Comparison of ENCODE assay signal across 9 mouse cellular contexts in genomic region chr1:38601802-38602508, GRCm38 (mm10).
DNase-seq lines count a peak whose midpoint lies in the region; ATAC-seq and TF ChIP-seq lines count a peak whose summit lies in the region.
"Had no signal": no experiment of that assay in that cellular context is flagged by ENCODE, and none has a peak within 500 bp of the region (broad histone marks: within the 10 kb centered on the region; RNA-seq: fewer than 3 reads in every experiment).

No protein-coding gene starts in this region.

- no peak for TF ChIP-seq CTCF in liver, adult 2 months (IDR thresholded peaks at IDR 0.05; ENCODE audit: low read depth, low read length)
- no peak for TF ChIP-seq CTCF in thymus, adult 2 months (IDR thresholded peaks at IDR 0.05; ENCODE audit: borderline replicate concordance, control insufficient read depth, extremely low read depth, insufficient read depth, low read length, poor library complexity)

- H3K9me3 ChIP-seq in liver, embryonic 12.5 days (replicated peaks) = no peaks in the 10 kb centered on the region

- H3K9ac ChIP-seq in liver, adult 2 months (ENCODE audit: low read depth, low read length) = no peak overlapping the region
- H3K9ac ChIP-seq in liver, embryonic 12.5 days = no peak overlapping the region

- intact Hi-C loops in heart, postnatal 10 days (cut with DNase I) = no loop called here

- DNase-seq in liver, adult 2 months (ENCODE audit: extremely low read depth, low read depth, low spot score) = peak; percentile 1
- peak; percentile 22 to 24 for DNase-seq in heart, postnatal 10 days
- peak; percentile 25 for DNase-seq in thymus, adult 2 months
- DNase-seq in layer of hippocampus, postnatal 14 days (ENCODE audit: low spot score in 2 of 2) = no peak
- DNase-seq: cerebellum, adult 11-12 months had no signal

- no peak for TF ChIP-seq POLR2A in liver, adult 2 months (IDR thresholded peaks at IDR 0.05; ENCODE audit: extremely low read depth, insufficient read depth, low read length)
- TF ChIP-seq POLR2A in thymus, adult 2 months (IDR thresholded peaks at IDR 0.05; ENCODE audit: control insufficient read depth, extremely low read depth, insufficient read depth, low read length, poor library complexity) = no peak

- H3K4me1 ChIP-seq in liver, adult 2 months (ENCODE audit: control insufficient read depth, insufficient read depth, low read length) = no peaks in the 10 kb centered on the region
- H3K4me1 ChIP-seq in liver, embryonic 12.5 days = no peaks in the 10 kb centered on the region
- peaks cover 16% of the 10 kb centered on the region for H3K4me1 ChIP-seq in thymus, adult 2 months (replicated peaks; ENCODE audit: control insufficient read depth, insufficient read depth, low read length)

- H3K27ac ChIP-seq in liver, adult 2 months (replicated peaks; ENCODE audit: insufficient read depth, low read depth, low read length) = no peak overlapping the region
- H3K27ac ChIP-seq in liver, embryonic 12.5 days = no peak overlapping the region
- H3K27ac ChIP-seq in thymus, adult 2 months (ENCODE audit: control insufficient read depth, insufficient read depth, low read length) = peak overlapping the region; percentile 53; the same call in 1 of the 2 replicates

- ATAC-seq in liver, embryonic 12.5 days = no peak
- ATAC-seq in common myeloid progenitor, adult 5-6 weeks (replicated peaks; ENCODE audit: low read depth, poor library complexity, severe bottlenecking) = peak; percentile 88
- ATAC-seq in erythroblast, adult 5-6 weeks (replicated peaks; ENCODE audit: low FRiP score, poor library complexity, severe bottlenecking) = no peak
- ATAC-seq: hindbrain, embryonic 16.5 days had no signal

- H3K4me2 ChIP-seq in liver, embryonic 12.5 days = no peak overlapping the region

- H3K27me3 ChIP-seq in liver, adult 2 months (ENCODE audit: control insufficient read depth, insufficient read depth, low read length) = no peaks in the 10 kb centered on the region
- H3K27me3 ChIP-seq in liver, embryonic 12.5 days (replicated peaks) = no peaks in the 10 kb centered on the region; the same call in 1 of the 2 replicates
- H3K27me3 ChIP-seq in thymus, adult 2 months (ENCODE audit: control insufficient read depth, insufficient read depth, low read length) = no peaks in the 10 kb centered on the region

- H3K79me2 ChIP-seq in liver, adult 2 months (ENCODE audit: control insufficient read depth, insufficient read depth, low read length) = no peaks in the 10 kb centered on the region

- WGBS in liver, adult 2 months = 80% methylated on average over 11 of the region's 11 CpGs
- 46% methylated on average over 11 of the region's 11 CpGs for WGBS in liver, embryonic 12.5 days (ENCODE audit: insufficient replicate concordance)
- 26% methylated on average over 11 of the region's 11 CpGs for WGBS in thymus, adult 2 months

- no peak overlapping the region for H3K4me3 ChIP-seq in liver, adult 2 months (ENCODE audit: insufficient read depth, low read depth, low read length)
- no peak overlapping the region for H3K4me3 ChIP-seq in liver, embryonic 12.5 days
- no peak overlapping the region for H3K4me3 ChIP-seq in thymus, adult 2 months (ENCODE audit: control insufficient read depth, insufficient read depth, low read length)

- H3K36me3 ChIP-seq in liver, adult 2 months (ENCODE audit: control insufficient read depth, insufficient read depth, low read length) = no peaks in the 10 kb centered on the region
- H3K36me3 ChIP-seq in liver, embryonic 12.5 days = no peaks in the 10 kb centered on the region
- no peaks in the 10 kb centered on the region for H3K36me3 ChIP-seq in thymus, adult 2 months (ENCODE audit: control insufficient read depth, insufficient read depth, low read length)

Comparison
In these comparisons a context has a peak if more than half of its experiments do, and no peak if none do; other contexts are left out.
1. DNase-seq: peak in liver, adult 2 months (single experiment), heart, postnatal 10 days (2 of 2) and thymus, adult 2 months (single experiment); none in layer of hippocampus, postnatal 14 days (0 of 2).